Mouse (Mus musculus) midbrain, embryonic 14.5 days (tissue): ENCODE measurements around the gene Nr4a2. TPM values are rescaled to one million over a fixed set of nuclear protein-coding genes. Genes with fewer than 3 reads are reported as not detected.

ENCODE experiments used
- ATAC-seq: fragments of 200-750 bp; cut with Nextera tagmentation; 2 replicates; pipeline ENCODE4 v1.8.0; 2017; ENCODE audit warnings: moderate number of reproducible peaks, moderate library complexity; ENCODE audit not compliant: low FRiP score, low TSS enrichment
- DNase-seq: peaks from one replicate; pipeline ENCODE4 v3.0.0-alpha.2; 2015
- H3K27ac ChIP-seq: fragments of 300-500 bp; sonication (generic); replicated peaks from 2 replicates; pipeline ENCODE4 v1.5.1; 2014; ENCODE audit warnings: mild to moderate bottlenecking, low read depth, low read length, moderate library complexity
- H3K27me3 ChIP-seq: fragments of 300-500 bp; sonication (generic); 2 replicates; pipeline ENCODE4 v1.6.1; 2014; ENCODE audit warnings: low read length, control low read depth, mixed read lengths; ENCODE audit not compliant: control insufficient read depth, insufficient read depth
- H3K36me3 ChIP-seq: fragments of 300-500 bp; sonication (generic); 2 replicates; pipeline ENCODE4 v1.6.1; 2014; ENCODE audit warnings: low read length, control low read depth; ENCODE audit not compliant: control insufficient read depth, insufficient read depth
- H3K4me1 ChIP-seq: fragments of 300-500 bp; sonication (generic); 2 replicates; pipeline ENCODE4 v1.6.1; 2014; ENCODE audit warnings: mild to moderate bottlenecking, antibody characterized with exemption, low read length, control low read depth; ENCODE audit not compliant: control insufficient read depth, insufficient read depth
- H3K4me2 ChIP-seq: fragments of 300-500 bp; sonication (generic); 2 replicates; pipeline ENCODE4 v1.6.1; 2014; ENCODE audit warnings: mild to moderate bottlenecking, low read length, moderate library complexity
- H3K4me3 ChIP-seq: fragments of 300-500 bp; sonication (generic); replicated peaks from 2 replicates; pipeline ENCODE4 v1.5.1; 2014; ENCODE audit warnings: low read depth, low read length
- H3K9ac ChIP-seq: fragments of 300-500 bp; sonication (generic); replicated peaks from 2 replicates; pipeline ENCODE4 v1.6.1; 2014; ENCODE audit warnings: mild to moderate bottlenecking, low read length, moderate library complexity
- H3K9me3 ChIP-seq: fragments of 300-500 bp; sonication (generic); 2 replicates; pipeline ENCODE4 v1.6.1; 2016; ENCODE audit warnings: low read length, control low read depth, mixed read lengths; ENCODE audit not compliant: control insufficient read depth
- WGBS: fragments of 180-500 bp; shearing (Covaris S2); extraction: QIAGEN DNeasy Blood & Tissue Kit; methylation state at CpG from one replicate; pipeline ENCODE4 v1.1.7; 2014; 5-methylcytosine and 5-hydroxymethylcytosine counted together
- polyA plus RNA-seq: library from polyadenylated mRNA; unstranded; fragments of >200 nt; fragmentation: Nextera tagmentation; extraction: Ambion mirVana; gene quantifications from 2 replicates; pipeline ENCODE4 v1.2.1, GENCODE M21; 2014

The Nr4a2 gene
- polyA plus RNA-seq, 1 experiment from 2014 or later: 30.9 TPM

GRCm38 (mm10) chr2:57109301-57109700, 14.5 kb downstream of the Nr4a2 start:
- H3K27ac ChIP-seq: peak overlapping the region; percentile 60
- DNase-seq: peak; percentile 69
- ATAC-seq: peak; percentile 31; the same call in 1 of the 2 replicates
- H3K9ac ChIP-seq: no peak overlapping the region; the same call in 1 of the 2 replicates
- H3K4me2 ChIP-seq: peak overlapping the region; percentile 45
- no peaks in the 10 kb centered on the region for H3K9me3 ChIP-seq
- H3K4me1 ChIP-seq: peaks cover 6% of the 10 kb centered on the region; the same call in 1 of the 2 replicates
- H3K36me3 ChIP-seq: no peaks in the 10 kb centered on the region
- H3K4me3 ChIP-seq: 0 out of 2 replicates have a peak overlapping the region, but pooled peaks have one; percentile 13
- H3K27me3 ChIP-seq: peaks cover 89% of the 10 kb centered on the region
- WGBS: 2% methylated on average over 11 of the region's 11 CpGs

GRCm38 (mm10) chr2:57108349-57108930, 15.4 kb downstream of the Nr4a2 start:
- 6% methylated on average over 7 of the region's 7 CpGs for WGBS
- ATAC-seq (no peak), DNase-seq (no peak)
- Histone ChIP-seq H3K27ac (no peak overlapping the region), H3K9ac (no peak overlapping the region), H3K4me3 (no peak overlapping the region), H3K4me1 (peaks cover 6% of the 10 kb centered on the region; the same call in 1 of the 2 replicates), H3K27me3 (peaks cover 89% of the 10 kb centered on the region), H3K36me3 (no peaks in the 10 kb centered on the region), H3K4me2 (peak overlapping the region; percentile 45; the same call in 1 of the 2 replicates), H3K9me3 (no peaks in the 10 kb centered on the region)

- Histone ChIP-seq H3K4me3 (no peak overlapping the region), H3K9ac (no peak overlapping the region), H3K27me3 (peaks cover 92% of the 10 kb centered on the region), H3K4me2 (no peak overlapping the region), H3K4me1 (peaks cover 9% of the 10 kb centered on the region), H3K36me3 (no peaks in the 10 kb centered on the region), H3K27ac (no peak overlapping the region), H3K9me3 (no peaks in the 10 kb centered on the region)
- 5% methylated on average over 7 of the region's 7 CpGs for WGBS
- DNase-seq (no peak), ATAC-seq (no peak)
Observed at GRCm38 (mm10) chr2:57105401-57105800, 18.4 kb downstream of the Nr4a2 start.

DNA sequence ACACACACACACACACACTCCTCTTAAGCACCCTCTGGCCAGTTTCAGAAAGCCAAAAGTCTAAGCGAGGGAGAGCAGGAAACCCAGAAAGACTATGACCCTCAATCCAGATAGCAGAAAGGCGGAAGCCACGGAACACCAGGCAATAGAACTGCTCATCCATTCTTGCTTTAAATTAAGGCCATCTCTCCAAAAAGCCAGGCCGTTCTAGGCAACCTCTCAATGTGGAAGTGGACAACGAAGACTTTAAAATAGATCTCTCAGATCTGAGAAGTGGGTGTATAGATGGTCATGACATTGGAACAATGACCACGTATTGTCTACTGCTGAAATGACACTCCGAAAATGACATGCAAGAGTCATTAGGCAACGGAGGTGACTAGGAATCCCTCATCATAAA, 19.1 kb downstream of the Nr4a2 start:
- H3K27me3 ChIP-seq: peaks cover 93% of the 10 kb centered on the region
- no peaks in the 10 kb centered on the region for H3K9me3 ChIP-seq
- H3K36me3 ChIP-seq: no peaks in the 10 kb centered on the region
- DNase-seq (no peak), ATAC-seq (no peak)
- H3K9ac ChIP-seq: no peak overlapping the region
- no peak overlapping the region for H3K4me3 ChIP-seq
- no peak overlapping the region for H3K4me2 ChIP-seq
- H3K4me1 ChIP-seq: peaks cover 9% of the 10 kb centered on the region
- WGBS: 5% methylated on average over 8 of the region's 8 CpGs
- no peak overlapping the region for H3K27ac ChIP-seq

DNA sequence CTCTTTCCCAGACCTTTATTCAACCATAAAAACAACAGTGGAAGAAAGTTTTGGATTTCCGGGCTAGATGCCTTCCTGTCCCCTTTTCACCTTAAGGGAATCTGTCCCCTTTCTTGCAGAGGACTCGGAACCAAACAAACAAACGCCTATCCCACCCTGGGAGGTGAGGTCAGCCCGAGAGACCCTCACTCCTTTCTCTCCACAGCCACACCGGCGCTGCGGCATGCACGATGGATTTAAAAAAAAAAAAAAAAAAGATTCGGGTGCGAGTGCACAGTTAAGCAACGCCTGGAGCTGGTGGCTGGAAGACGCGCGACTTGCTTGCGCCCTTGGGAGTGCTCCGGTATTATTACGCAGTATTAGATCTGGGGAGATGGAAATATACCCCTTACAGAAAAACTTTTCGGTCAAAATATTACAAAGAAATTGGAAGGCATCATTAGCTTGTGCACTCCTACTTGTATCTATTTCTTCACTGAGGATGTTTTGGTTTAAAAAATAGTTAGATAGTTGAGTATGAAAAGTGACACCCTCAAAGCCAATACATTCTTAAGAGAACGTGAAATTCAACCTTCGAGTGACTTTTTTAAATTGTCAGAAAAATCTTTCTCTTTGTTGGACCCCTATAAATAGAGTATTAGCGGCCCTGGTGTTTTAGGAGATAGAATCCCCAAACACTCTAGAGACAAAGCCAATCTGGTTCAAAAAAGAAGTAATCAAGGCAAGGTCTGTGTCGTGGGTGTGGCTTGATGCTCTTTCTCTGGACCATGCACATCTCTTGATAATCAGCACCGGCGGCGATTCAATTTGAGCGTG, 19.8 kb downstream of the Nr4a2 start:
- Histone ChIP-seq H3K27me3 (peaks cover 95% of the 10 kb centered on the region), H3K4me3 (no peak overlapping the region), H3K36me3 (no peaks in the 10 kb centered on the region), H3K4me1 (peaks cover 9% of the 10 kb centered on the region), H3K9ac (no peak overlapping the region), H3K9me3 (no peaks in the 10 kb centered on the region), H3K4me2 (no peak overlapping the region), H3K27ac (no peak overlapping the region)
- no peak for ATAC-seq
- DNase-seq: no peak
- under 1% methylated on average over 26 of the region's 26 CpGs for WGBS

GRCm38 (mm10) chr2:57102856-57103844, 20.7 kb downstream of the Nr4a2 start:
- DNase-seq (no peak), ATAC-seq (peak; percentile 28; the same call in 1 of the 2 replicates)
- no peak overlapping the region for H3K27ac ChIP-seq
- H3K36me3 ChIP-seq: no peaks in the 10 kb centered on the region
- no peaks in the 10 kb centered on the region for H3K9me3 ChIP-seq
- H3K27me3 ChIP-seq: peaks cover 88% of the 10 kb centered on the region
- peaks cover 9% of the 10 kb centered on the region for H3K4me1 ChIP-seq
- H3K4me2 ChIP-seq: peak overlapping the region; percentile 56
- WGBS: under 1% methylated on average over 36 of the region's 37 CpGs
- peak overlapping the region; percentile 24 for H3K4me3 ChIP-seq
- H3K9ac ChIP-seq: 0 out of 2 replicates have a peak overlapping the region, but pooled peaks have one; percentile 7

DNA sequence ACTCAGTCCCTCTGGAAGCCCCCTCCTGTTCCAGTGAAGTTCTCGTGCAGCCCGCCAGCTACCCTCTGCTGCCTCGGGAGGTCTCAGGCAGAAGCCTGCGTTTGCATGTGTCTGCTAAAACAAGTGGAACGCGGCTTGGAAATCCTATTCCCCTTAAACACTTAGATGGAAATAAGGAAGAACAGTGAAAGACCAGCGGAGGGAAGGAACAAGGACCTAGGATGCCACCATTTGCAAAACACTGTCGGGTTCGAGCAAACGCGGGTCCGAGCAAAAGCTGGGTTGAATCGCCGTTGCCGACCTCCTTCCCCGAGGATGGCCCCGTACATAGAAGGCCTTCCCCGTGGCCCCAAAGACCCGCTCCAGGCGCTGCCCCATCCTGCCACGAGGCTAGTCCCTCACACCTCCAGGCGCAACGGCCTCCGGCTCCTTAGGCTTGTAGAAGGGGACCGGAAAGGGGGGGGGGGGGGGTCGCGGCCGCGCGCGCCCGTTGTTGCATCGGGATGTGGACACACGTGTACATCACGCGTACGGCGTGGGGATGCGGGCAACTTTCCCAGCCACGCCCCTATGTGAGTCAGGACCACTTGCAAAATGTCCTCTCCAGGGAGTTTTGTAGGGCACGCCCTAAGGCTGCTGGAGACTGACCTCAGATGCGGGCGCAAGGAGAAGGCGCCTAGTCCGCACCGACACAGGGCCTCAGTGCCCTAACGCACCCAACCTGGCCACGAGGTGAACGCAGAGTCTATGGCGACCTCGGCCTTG, 21.5 kb downstream of the Nr4a2 start:
- no peaks in the 10 kb centered on the region for H3K9me3 ChIP-seq
- peaks cover 83% of the 10 kb centered on the region for H3K27me3 ChIP-seq
- H3K4me2 ChIP-seq: peak overlapping the region; percentile 56
- under 1% methylated on average over 50 of the region's 51 CpGs for WGBS
- 0 out of 2 replicates have a peak overlapping the region, but pooled peaks have one; percentile 7 for H3K9ac ChIP-seq
- ATAC-seq: peak; percentile 55
- no peak overlapping the region for H3K27ac ChIP-seq
- H3K4me1 ChIP-seq: peaks cover 9% of the 10 kb centered on the region
- H3K4me3 ChIP-seq: peak overlapping the region; percentile 24
- peak; percentile 52 for DNase-seq
- no peaks in the 10 kb centered on the region for H3K36me3 ChIP-seq
